Mouse (Mus musculus): ENCODE results near the gene Mfsd4a. TPM values are rescaled to one million over a fixed set of nuclear protein-coding genes. Genes with fewer than 3 reads are reported as not detected.

Gene Mfsd4a
- 83.3 TPM for polyA plus RNA-seq (2017; shearing (Covaris generic))

DNA sequence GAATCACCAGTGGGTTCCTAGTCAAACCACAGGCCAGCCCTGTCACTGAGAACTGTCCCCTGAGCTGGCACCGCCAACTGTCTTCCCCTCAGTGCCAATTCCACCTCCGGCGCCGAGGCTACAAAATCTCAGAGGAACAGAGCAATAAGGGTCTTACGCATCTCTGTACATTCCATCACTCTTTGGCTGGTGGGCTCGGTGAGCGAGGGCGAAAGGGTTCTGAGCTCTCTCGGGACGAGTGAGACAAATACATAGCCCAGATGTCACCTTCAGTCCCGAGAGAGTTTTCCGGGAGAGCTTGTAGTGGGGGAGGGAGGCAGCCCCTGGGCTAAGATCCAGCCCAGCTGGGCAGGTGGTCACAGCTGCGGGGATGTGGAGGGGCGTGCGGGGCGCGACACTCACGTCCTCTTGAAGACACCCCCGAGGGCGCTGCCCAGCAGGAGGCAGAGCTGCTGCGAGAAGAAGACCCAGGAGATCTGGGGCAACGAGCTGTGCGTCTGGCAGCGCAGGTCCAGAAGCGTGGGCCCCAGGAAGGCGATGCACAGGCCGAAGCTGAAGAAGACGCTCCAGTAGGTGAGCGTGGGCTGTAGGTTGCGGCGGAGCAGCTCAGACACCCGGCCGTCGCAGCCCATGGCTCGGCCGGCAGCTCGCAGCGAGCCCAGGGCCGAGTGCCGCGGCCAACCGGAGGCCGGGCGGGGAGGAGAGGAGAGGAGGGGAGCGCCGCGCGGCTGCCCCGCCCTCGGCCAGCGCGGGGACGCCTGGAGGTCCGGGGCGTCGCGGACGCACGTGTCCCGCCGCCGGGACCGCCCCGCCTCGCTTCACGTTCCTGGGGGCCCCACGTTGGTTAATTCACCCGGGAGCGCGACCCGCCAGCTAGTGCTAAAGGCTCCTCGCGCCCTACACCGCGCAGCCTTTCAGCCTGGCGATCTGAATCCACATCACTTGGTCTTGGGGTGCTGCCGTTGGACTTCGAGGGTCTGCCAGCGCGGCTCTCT is at the start of gene Mfsd4a:
Gene Mfsd4a (minus strand): TSS at position 802 of the 995 bp plus-strand sequence.

DNA sequence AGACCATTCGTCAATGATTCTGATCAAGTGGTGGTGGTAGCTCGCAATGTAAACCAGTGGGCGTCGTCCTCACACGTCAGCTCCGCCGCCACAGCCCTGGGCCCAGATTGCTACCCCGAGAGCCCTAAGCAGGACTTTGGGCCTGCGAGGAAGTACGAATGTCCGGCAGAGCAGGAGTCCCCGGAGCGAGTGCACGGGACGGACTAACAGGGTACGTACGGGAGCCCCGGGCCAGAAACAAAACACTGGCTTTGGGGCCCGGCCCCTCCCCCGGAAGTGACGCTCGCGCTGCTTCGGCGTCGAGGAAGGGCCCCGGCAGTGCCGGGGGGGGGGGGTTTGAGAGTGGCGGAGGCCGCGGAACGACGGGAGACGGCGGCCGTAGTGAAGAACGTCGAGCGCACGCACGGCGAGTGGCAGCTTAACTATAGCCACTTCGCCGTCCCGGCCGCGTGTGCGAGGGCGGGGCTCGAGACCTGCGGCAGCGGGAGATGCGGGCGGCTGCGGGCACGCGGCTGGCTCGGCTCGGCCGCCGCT is 60.5 kb downstream of the Mfsd4a start, which contains the start of gene Elk4:
Gene Elk4 (plus strand): TSS at position 326 of the 534 bp plus-strand sequence.

Other genes with a start within 250 kb of the Mfsd4a start
- gene Slc41a1, start 240.6 kb downstream of the Mfsd4a start, polyA plus RNA-seq (2017; shearing (Covaris generic)), result 60.8 TPM
- gene Rab29, start 200.8 kb downstream of the Mfsd4a start, polyA plus RNA-seq (2017; shearing (Covaris generic)), result 41.6 TPM
- gene Nucks1, start 157.5 kb downstream of the Mfsd4a start, polyA plus RNA-seq (2017; shearing (Covaris generic)), result 39.0 TPM
- 1.3 TPM for gene Slc45a3, start 105.1 kb downstream of the Mfsd4a start, polyA plus RNA-seq (2017; shearing (Covaris generic))
- 65.3 TPM for gene Elk4, start 60.5 kb downstream of the Mfsd4a start, polyA plus RNA-seq (2017; shearing (Covaris generic))
- not detected for gene Cdk18, start 71.6 kb upstream of the Mfsd4a start, polyA plus RNA-seq (2017; shearing (Covaris generic))
- gene Lemd1, start 123.4 kb upstream of the Mfsd4a start, polyA plus RNA-seq (2017; shearing (Covaris generic)), result not detected
- not detected for gene AC124108.1, start 123.4 kb upstream of the Mfsd4a start, polyA plus RNA-seq (2017; shearing (Covaris generic))
- gene Gm10188, start 161.7 kb upstream of the Mfsd4a start, polyA plus RNA-seq (2017; shearing (Covaris generic)), result not detected
- not detected for gene Klhdc8a, start 230.6 kb upstream of the Mfsd4a start, polyA plus RNA-seq (2017; shearing (Covaris generic))
- 5.8 TPM for gene Nuak2, start 248.1 kb upstream of the Mfsd4a start, polyA plus RNA-seq (2017; shearing (Covaris generic))

All from inflammation-experienced regulatory T-cells, adult 16 weeks (primary cell).